Mouse (Mus musculus): ENCODE data around the gene Rps6ka2. TPM values are rescaled to one million over a fixed set of nuclear protein-coding genes. Genes with fewer than 3 reads are reported as not detected.

Rps6ka2 gene
- polyA plus RNA-seq, 1 experiment from 2014 or later: 22.5 TPM

- no peak for ATAC-seq (ENCODE audit: low FRiP score, low read depth)
- H3K36me3 ChIP-seq: 0 out of 2 replicates have a peak, but pooled peaks cover 6% of the 10 kb centered on the region
- no peak overlapping the region for H3K27ac ChIP-seq (replicated peaks)
- no peaks in the 10 kb centered on the region for H3K9me3 ChIP-seq
- H3K4me3 ChIP-seq: no peak overlapping the region
- H3K4me2 ChIP-seq: no peak overlapping the region
- peaks cover 12% of the 10 kb centered on the region for H3K4me1 ChIP-seq (replicated peaks)
- no peak overlapping the region for H3K9ac ChIP-seq
- H3K27me3 ChIP-seq: no peaks in the 10 kb centered on the region
Measured at GRCm38 (mm10) chr17:7233197-7233596, 63.3 kb downstream of the Rps6ka2 start.

DNA sequence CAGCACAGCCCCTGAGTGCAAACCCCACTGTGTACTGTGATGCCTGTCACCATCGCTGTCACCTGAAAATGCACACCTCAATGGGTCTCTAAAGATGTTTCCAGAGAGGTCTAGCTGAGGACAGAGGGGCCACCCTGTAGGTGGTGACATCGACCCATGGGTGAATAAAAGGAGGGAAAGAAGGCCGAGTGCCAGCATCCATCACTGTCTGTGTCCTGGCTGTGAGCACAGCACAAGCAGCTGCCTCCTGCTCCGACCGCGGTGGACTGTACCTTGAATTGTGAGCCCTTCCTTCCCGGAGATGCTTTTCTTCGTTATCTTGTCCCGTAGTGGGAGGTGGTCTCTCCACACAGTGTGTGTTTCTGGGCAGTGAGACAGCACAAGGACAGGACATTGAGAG is 67.8 kb downstream of the Rps6ka2 start:
- Histone ChIP-seq H3K4me1 (replicated peaks) (no peaks in the 10 kb centered on the region), H3K27me3 (no peaks in the 10 kb centered on the region), H3K36me3 (0 out of 2 replicates have a peak, but pooled peaks cover 6% of the 10 kb centered on the region), H3K4me2 (no peak overlapping the region), H3K9ac (no peak overlapping the region), H3K27ac (replicated peaks) (no peak overlapping the region), H3K4me3 (no peak overlapping the region), H3K9me3 (no peaks in the 10 kb centered on the region)
- WGBS: 84% methylated on average over 9 of the region's 9 CpGs
- ATAC-seq (ENCODE audit: low FRiP score, low read depth): no peak

DNA sequence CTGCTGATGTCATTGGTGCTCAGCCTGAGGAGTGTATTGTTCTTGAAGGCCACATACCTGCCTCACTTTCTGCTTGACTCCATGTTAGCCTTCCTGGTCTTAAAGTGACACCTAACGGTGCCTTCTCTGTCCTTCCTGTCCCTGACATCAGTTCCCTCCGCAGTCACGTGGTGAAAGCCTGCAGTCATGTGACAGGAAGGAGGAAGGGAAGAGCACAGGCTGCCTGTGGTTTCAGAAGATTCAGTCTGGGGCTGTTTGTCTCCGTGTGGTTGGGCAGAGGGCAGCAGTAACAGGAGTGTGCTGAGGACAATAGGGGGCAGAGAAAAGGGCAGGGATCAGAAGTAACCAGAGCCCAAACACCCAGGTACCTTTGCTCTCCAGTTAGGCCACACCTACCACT is 68.9 kb downstream of the Rps6ka2 start:
- H3K4me3 ChIP-seq: no peak overlapping the region
- H3K4me2 ChIP-seq: no peak overlapping the region
- H3K9ac ChIP-seq: no peak overlapping the region
- no peak overlapping the region for H3K27ac ChIP-seq (replicated peaks)
- no peaks in the 10 kb centered on the region for H3K27me3 ChIP-seq
- 0 out of 2 replicates have a peak, but pooled peaks cover 6% of the 10 kb centered on the region for H3K36me3 ChIP-seq
- no peaks in the 10 kb centered on the region for H3K9me3 ChIP-seq
- no peak for ATAC-seq (ENCODE audit: low FRiP score, low read depth)
- no peaks in the 10 kb centered on the region for H3K4me1 ChIP-seq (replicated peaks)
- WGBS: 82% methylated on average over 4 of the region's 4 CpGs

DNA sequence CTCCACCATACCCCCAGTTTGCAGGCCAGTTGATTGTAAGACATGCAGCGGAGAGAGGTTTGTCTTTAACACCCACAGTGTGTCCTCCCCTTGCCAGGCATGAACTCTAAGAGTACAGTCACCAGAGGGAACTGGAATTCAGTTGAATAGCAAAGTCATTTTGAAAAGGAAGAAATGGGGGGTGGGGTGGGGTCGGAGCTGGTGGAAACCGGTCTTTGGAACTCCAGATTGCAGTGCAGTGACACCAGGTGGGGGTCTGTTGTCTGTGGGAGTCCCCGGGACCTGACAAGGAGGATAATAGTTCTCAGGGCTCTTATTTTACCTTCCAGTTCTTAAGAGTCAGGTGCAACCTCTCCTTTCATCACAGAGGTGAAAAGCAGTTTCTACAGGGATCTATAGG is 70.6 kb downstream of the Rps6ka2 start:
- ATAC-seq (ENCODE audit: low FRiP score, low read depth): no peak
- Histone ChIP-seq H3K4me1 (replicated peaks) (no peaks in the 10 kb centered on the region), H3K9me3 (no peaks in the 10 kb centered on the region), H3K4me2 (no peak overlapping the region), H3K36me3 (0 out of 2 replicates have a peak, but pooled peaks cover 6% of the 10 kb centered on the region), H3K27ac (replicated peaks) (no peak overlapping the region), H3K4me3 (no peak overlapping the region), H3K9ac (no peak overlapping the region), H3K27me3 (no peaks in the 10 kb centered on the region)
- WGBS: 77% methylated on average over 4 of the region's 4 CpGs

- Histone ChIP-seq H3K9ac (no peak overlapping the region), H3K4me1 (replicated peaks) (no peaks in the 10 kb centered on the region), H3K27me3 (no peaks in the 10 kb centered on the region), H3K36me3 (no peaks in the 10 kb centered on the region), H3K27ac (replicated peaks) (no peak overlapping the region), H3K9me3 (no peaks in the 10 kb centered on the region), H3K4me3 (no peak overlapping the region), H3K4me2 (no peak overlapping the region)
- no peak for ATAC-seq (ENCODE audit: low FRiP score, low read depth)
- WGBS: 82% methylated on average over 6 of the region's 6 CpGs
Measured at GRCm38 (mm10) chr17:7245078-7245477, 75.2 kb downstream of the Rps6ka2 start.

- H3K27me3 ChIP-seq: no peaks in the 10 kb centered on the region
- H3K27ac ChIP-seq (replicated peaks): no peak overlapping the region
- H3K4me1 ChIP-seq (replicated peaks): no peaks in the 10 kb centered on the region
- H3K4me2 ChIP-seq: no peak overlapping the region
- no peaks in the 10 kb centered on the region for H3K9me3 ChIP-seq
- 51% methylated on average over 6 of the region's 6 CpGs for WGBS
- no peak overlapping the region for H3K9ac ChIP-seq
- no peaks in the 10 kb centered on the region for H3K36me3 ChIP-seq
- ATAC-seq (ENCODE audit: low FRiP score, low read depth): no peak
- no peak overlapping the region for H3K4me3 ChIP-seq
Measured at GRCm38 (mm10) chr17:7246893-7247556, 77.1 kb downstream of the Rps6ka2 start.

DNA sequence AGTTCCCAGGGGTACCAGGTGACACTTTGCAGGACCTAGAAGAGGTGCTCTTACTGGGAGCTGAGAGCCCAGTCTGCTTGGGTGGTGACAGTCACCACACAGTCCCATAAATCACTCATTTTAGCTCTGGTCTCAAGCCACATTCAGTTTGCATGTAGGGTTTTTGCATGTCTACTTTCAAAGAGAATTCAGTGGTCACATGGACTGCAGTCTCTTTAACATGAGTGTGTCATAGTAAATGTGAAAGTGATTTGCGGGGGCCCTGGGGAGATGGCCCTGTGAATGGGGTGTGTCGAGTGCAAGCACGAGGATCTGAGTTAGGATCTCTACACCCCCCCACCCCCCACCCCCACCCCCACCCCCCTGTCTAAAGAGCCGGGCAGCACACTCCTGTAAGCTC is 80.5 kb downstream of the Rps6ka2 start:
- WGBS: 88% methylated on average over 4 of the region's 4 CpGs
- Histone ChIP-seq H3K9ac (no peak overlapping the region), H3K27ac (replicated peaks) (no peak overlapping the region), H3K4me2 (no peak overlapping the region), H3K9me3 (no peaks in the 10 kb centered on the region), H3K4me1 (replicated peaks) (no peaks in the 10 kb centered on the region), H3K36me3 (no peaks in the 10 kb centered on the region), H3K4me3 (no peak overlapping the region), H3K27me3 (no peaks in the 10 kb centered on the region)
- no peak for ATAC-seq (ENCODE audit: low FRiP score, low read depth)

GRCm38 (mm10) chr17:7257208-7257607 is 87.3 kb downstream of the Rps6ka2 start:
- H3K27ac ChIP-seq (replicated peaks): no peak overlapping the region
- H3K4me3 ChIP-seq: no peak overlapping the region
- 82% methylated on average over 1 of the region's 1 CpGs for WGBS
- no peaks in the 10 kb centered on the region for H3K36me3 ChIP-seq
- ATAC-seq (ENCODE audit: low FRiP score, low read depth): no peak
- H3K9me3 ChIP-seq: no peaks in the 10 kb centered on the region
- H3K9ac ChIP-seq: no peak overlapping the region
- 0 out of 2 replicates have a peak, but pooled peaks cover 5% of the 10 kb centered on the region for H3K4me1 ChIP-seq (replicated peaks)
- no peaks in the 10 kb centered on the region for H3K27me3 ChIP-seq
- no peak overlapping the region for H3K4me2 ChIP-seq

DNA sequence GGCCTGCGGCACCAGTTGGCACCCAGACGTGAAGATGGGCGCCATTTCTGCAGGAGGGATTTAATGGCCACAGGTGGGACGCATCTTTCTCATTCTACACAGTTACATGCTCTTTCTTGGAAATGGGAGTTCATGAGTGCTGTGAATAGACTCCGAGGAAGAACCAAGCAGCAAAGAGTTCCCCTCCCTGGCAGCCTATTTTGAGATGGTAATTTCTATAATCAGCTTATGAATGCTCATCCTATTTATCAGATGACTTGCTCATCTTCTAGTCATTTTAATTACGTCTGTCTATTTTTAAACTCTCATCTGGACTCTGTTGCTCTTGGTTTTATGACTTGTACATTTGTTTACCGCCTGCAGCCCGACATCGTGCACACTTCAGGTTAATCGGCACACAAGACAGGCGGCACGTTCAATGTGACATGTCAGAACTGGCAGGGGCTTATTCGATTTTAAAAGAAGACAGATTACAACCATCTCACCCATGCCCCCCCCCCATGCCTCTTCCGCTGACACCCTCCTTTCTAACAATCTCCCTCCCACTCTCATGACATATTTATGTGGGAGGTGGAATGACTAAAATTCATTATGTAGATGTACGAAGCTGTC is 88.9 kb downstream of the Rps6ka2 start:
- H3K4me2 ChIP-seq: no peak overlapping the region
- no peaks in the 10 kb centered on the region for H3K27me3 ChIP-seq
- H3K9ac ChIP-seq: no peak overlapping the region
- H3K9me3 ChIP-seq: no peaks in the 10 kb centered on the region
- no peak overlapping the region for H3K4me3 ChIP-seq
- 75% methylated on average over 15 of the region's 15 CpGs for whole genome bisulfite sequencing
- peaks cover 8% of the 10 kb centered on the region; the same call in 1 of the 2 replicates for H3K4me1 ChIP-seq (replicated peaks)
- H3K27ac ChIP-seq (replicated peaks): no peak overlapping the region
- ATAC-seq (ENCODE audit: low FRiP score, low read depth): no peak
- no peaks in the 10 kb centered on the region for H3K36me3 ChIP-seq

DNA sequence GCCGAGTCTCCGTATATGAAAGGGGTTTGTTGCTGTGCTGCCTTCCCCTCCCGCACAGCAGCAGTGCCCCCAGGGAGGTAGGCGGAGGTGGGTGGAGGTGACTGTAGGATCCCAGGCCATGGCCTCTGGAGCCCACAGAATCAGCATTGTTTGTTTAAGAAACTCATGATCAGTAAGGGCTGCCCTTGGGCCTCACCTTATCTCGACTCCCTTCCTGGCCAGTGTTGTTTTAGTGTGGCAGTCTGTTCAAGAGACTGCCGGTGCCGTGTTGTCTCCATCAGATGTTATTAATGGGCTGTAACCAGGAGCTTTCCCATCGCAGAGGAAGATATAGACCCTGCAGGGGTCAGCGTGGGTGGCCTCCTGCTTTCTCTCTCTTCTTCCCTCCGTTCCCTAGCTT is 90.4 kb downstream of the Rps6ka2 start:
- H3K9me3 ChIP-seq: no peaks in the 10 kb centered on the region
- no peak overlapping the region for H3K27ac ChIP-seq (replicated peaks)
- H3K4me2 ChIP-seq: no peak overlapping the region
- H3K9ac ChIP-seq: no peak overlapping the region
- no peak overlapping the region for H3K4me3 ChIP-seq
- WGBS: 54% methylated on average over 10 of the region's 10 CpGs
- H3K4me1 ChIP-seq (replicated peaks): peaks cover 10% of the 10 kb centered on the region
- no peaks in the 10 kb centered on the region for H3K36me3 ChIP-seq
- no peaks in the 10 kb centered on the region for H3K27me3 ChIP-seq
- ATAC-seq (ENCODE audit: low FRiP score, low read depth): no peak

DNA sequence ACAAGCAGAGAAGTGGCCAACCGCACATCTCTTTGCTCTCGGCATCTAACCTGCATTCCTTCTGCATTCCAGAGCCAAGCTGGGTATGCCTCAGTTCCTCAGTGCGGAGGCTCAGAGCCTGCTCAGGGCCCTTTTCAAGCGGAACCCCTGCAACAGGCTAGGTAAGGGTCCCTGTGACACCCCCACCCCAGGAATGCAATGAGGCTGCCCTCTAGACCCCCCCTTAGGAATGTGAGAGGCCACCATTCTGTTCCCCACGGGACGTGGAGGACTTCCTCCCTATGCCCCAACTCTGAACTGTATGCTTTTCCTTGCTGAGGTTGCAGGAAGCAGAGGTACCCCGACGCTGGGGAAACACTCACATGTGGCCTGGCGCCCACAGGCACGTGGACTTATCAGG is 92.1 kb downstream of the Rps6ka2 start:
- no peak for ATAC-seq (ENCODE audit: low FRiP score, low read depth)
- Histone ChIP-seq H3K9me3 (no peaks in the 10 kb centered on the region), H3K4me2 (no peak overlapping the region), H3K9ac (no peak overlapping the region), H3K27ac (replicated peaks) (no peak overlapping the region), H3K27me3 (no peaks in the 10 kb centered on the region), H3K4me3 (no peak overlapping the region), H3K36me3 (no peaks in the 10 kb centered on the region), H3K4me1 (replicated peaks) (peaks cover 19% of the 10 kb centered on the region)
- WGBS: 42% methylated on average over 10 of the region's 10 CpGs

DNA sequence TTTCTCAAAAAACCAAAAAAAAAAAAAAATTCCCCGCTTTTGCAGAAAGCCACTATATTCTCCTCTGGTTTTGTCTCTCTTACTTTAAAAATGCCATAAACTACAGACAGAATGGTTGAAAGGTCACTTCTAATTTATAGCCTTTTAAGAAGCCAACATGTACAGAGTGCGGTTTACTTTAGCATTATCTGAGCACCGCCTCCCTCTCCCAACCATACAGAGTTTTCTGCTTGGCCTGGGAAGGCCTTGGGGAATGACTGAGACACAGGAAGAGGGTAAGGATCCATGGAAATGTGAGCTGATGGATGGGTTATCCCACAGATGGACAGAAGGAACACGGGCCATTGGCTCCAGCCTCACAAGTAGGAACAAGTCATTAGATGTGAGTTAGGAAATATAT is 92.7 kb downstream of the Rps6ka2 start:
- no peak overlapping the region for H3K4me2 ChIP-seq
- H3K4me3 ChIP-seq: no peak overlapping the region
- H3K36me3 ChIP-seq: no peaks in the 10 kb centered on the region
- WGBS: 79% methylated on average over 4 of the region's 4 CpGs
- H3K9me3 ChIP-seq: no peaks in the 10 kb centered on the region
- no peak for ATAC-seq (ENCODE audit: low FRiP score, low read depth)
- H3K9ac ChIP-seq: no peak overlapping the region
- no peaks in the 10 kb centered on the region for H3K27me3 ChIP-seq
- H3K4me1 ChIP-seq (replicated peaks): peaks cover 19% of the 10 kb centered on the region
- no peak overlapping the region for H3K27ac ChIP-seq (replicated peaks)

DNA sequence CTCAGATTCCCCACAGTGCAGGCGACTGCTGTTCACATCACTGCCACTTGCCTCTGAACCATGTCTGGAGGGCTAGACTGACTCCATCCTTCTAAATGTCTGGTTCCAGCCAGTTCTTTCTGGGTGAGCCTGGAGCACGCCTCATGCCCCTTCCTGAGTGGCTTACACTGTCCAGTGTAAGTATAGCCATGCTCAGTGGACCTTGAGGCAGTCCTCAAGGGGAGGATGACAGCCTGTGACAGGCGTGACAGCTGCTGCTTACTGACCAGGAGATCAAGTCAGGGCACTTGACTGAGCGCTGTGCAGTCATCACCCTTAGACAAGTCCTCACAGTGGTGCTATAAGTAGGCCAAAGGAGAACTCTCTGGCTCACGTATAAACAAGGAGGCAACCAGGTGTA is 94.7 kb downstream of the Rps6ka2 start:
- Histone ChIP-seq H3K9me3 (no peaks in the 10 kb centered on the region), H3K4me3 (no peak overlapping the region), H3K4me2 (no peak overlapping the region), H3K4me1 (replicated peaks) (peaks cover 28% of the 10 kb centered on the region), H3K36me3 (no peaks in the 10 kb centered on the region), H3K27ac (replicated peaks) (0 out of 2 replicates have a peak overlapping the region, but pooled peaks have one; percentile 9), H3K9ac (no peak overlapping the region), H3K27me3 (no peaks in the 10 kb centered on the region)
- no peak for ATAC-seq (ENCODE audit: low FRiP score, low read depth)
- WGBS: 80% methylated on average over 5 of the region's 5 CpGs

Data from hindbrain, embryonic 15.5 days (tissue).